Mouse (Mus musculus) lung, postnatal 25 days (tissue): ENCODE data around the gene Nes.

ENCODE experiments used
- DNase-seq: peaks from one replicate; pipeline ENCODE4 v3.0.0; 2022; ENCODE audit warnings: low spot score

Gene Nes

DNA sequence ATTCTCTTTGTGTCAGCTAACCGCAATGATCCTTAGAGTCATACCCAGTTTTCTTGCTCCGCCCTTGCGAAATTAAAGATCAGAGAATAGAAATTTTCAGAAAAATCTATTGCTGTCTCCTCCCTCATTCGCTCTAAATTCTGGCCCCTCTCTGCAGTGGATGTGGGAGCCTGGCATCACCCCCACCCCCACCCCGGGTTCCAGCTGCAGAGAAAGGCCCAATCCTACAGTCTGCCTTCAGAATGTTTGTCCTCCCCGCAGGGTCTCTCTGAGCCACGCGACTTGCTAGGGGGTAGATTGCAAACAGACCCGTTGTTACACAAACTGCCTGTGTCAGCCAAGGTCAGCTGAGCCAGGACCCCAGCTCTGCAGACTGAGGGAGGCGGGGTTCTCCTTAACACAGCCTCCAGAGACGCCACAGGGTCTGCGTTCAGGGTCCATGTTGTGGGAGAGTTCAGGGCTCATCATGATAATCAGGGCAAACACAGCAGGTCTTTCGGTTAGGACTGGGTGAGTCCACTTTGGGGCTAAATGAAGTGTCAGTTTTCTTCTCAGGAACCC lies 20.8 kb upstream of the Nes start:
- DNase-seq: no peak

DNA sequence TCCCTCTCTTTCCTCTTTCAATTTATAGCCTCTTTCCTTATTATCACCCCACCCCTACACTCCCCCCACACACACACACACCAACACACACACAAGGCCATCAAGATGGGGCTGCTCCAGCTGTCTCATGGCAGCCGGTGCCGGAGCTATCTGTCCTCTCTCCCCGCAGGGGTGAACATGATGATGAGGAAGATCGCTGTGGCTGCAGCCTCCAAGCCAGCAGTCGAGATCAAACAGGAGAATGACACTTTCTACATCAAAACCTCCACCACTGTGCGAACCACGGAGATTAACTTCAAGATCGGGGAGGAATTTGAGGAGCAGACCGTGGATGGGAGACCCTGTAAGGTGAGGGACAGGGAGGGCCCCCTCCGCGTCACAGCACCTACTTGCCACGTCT lies 18.9 kb upstream of the Nes start:
- no peak for DNase-seq

DNA sequence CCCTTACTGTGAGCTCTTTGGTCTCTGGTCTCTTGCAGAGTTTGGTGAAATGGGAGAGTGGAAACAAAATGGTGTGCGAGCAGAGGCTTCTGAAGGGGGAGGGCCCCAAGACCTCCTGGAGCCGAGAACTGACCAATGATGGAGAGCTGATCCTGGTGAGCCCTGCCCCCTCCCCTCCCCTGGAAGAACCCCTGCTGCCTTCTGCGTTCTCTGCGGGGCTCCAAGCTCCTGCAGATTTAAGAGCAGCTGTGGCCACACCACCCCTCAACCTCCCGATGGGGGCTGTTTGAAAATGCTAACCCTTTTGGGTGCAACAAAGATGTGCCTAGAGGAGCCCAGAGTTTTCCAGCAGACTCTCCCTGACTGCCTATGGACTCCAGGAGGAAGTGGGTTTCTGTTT lies 18.4 kb upstream of the Nes start:
- no peak for DNase-seq

DNA sequence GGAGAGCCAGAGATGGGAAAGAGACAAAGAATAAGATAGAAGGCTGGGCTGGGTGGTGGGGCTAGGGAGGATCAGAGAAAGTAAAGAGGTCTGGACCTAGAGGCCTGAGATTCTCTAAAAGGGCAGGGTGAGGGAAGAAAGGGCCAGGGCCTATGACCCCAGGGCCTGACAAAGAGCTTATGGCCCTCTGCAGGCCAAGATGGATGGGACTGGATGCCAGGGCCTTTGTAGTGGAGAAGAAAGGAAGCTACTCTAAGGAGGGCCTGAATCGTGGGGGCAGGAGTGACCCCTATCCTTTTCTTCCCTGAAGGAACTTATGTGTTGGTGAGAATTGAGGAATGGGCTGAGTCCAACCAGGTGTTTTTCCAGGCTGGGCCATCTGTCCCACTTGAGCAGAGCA lies 12.8 kb upstream of the Nes start:
- no peak for DNase-seq

DNA sequence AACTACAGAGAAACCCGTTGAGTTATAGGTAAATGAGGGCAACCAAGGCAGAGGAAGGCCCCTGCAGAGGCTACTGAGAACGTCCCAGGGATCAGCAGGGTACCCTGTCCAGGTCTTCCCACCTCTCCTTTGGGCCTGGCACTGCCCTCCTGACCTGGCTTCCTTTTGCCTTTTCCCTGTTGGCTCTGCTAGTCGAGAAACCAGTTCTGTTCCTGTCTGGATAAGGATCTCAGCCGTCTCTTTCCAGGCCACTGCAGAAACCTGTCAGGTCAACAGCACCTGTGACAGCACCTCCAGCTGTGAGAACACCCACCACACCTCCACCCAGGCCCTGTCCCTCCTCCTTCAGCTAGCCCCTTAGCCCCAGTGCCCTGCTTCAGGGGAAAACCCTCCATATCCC lies 12.4 kb upstream of the Nes start:
- DNase-seq: no peak

DNA sequence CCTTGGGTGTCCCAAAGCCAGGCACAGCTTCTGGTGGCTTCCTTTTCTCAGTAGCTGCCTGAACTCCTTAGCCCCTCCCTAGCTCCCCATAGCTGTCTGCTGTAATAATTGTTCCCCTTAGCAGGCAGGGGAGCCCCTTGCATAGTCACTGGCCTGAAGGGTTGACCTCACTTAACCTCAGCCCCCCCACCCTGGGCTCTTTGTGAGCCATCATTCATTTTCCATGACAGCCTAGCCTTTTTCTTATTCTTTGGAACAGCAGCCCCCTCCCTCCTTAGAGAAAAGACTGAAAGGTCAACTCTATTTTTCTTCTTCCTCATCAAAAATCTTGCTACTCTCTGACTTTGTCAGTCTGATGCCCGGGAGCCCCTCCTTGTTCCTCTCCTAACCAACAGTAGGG lies 11.9 kb upstream of the Nes start:
- DNase-seq: no peak

DNA sequence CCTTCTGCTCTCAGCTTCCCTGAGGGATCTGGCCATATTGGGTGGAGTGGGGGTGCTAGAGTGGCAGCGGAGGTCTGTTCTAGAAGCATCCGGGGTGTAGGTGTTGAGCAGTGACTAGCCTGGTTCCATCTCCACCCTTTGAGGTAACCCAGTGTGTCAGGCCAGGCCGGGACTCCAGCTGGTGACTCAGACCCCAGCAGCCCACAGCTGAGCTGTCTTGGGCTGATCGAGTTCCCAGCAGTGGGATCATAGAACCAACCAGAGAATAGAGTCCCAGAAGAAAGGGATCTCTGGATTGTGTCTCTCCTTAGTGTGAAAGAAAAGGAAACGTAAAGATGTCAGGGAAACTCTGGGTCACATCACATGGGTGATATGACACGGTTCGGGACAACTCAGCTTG lies 11.5 kb upstream of the Nes start:
- DNase-seq: no peak

DNA sequence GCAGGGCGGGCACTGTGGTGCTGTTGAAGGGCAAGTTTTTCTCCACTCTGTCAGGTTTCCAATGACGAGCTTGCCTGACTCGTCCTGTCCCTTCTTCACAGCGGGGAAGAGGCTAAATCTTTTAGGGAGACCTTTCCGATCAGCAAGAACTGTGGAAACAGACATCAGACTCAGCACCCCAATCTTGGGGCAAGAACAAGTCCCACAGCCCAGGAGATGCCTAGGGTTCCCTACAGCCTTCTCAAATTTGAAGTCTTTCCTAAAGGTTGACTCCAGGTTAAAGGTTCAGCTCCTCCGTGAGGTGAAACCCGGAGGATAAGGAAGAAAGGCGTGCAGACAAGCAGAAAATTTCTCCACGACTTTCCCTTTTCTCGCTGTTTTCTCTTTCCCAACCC lies 10.7 kb upstream of the Nes start:
- DNase-seq: no peak

DNA sequence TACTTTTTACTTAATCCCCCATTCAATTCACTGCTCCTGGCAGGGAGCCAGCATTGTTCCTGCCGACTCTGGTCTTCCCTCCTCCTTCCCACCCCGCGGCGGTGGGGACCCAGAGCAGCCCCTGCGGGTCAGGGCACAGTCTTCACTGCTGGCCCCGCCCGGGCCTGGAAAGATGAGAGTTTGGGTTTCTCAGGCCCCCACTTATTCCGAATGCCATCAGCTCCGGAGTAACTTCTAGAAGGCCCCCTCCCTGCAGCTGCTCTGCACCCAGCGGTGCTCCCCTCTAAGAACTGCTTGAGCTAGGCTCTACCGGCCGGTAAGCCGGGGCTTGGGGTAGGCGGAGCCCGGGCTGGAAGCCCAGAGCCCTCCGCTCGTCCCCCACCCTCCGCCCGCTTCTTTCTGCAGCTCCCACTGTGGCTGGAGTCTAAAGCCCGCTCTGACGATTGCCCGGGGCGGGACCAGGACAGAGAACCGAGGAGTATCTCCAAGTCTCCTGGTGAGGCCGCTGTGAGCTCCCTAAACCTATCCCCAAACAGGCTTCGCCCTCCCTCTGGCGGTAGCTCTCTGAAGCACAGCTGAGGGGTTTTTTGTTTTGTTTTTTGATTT lies 10.2 kb upstream of the Nes start:
- DNase-seq: peak; percentile 90

DNA sequence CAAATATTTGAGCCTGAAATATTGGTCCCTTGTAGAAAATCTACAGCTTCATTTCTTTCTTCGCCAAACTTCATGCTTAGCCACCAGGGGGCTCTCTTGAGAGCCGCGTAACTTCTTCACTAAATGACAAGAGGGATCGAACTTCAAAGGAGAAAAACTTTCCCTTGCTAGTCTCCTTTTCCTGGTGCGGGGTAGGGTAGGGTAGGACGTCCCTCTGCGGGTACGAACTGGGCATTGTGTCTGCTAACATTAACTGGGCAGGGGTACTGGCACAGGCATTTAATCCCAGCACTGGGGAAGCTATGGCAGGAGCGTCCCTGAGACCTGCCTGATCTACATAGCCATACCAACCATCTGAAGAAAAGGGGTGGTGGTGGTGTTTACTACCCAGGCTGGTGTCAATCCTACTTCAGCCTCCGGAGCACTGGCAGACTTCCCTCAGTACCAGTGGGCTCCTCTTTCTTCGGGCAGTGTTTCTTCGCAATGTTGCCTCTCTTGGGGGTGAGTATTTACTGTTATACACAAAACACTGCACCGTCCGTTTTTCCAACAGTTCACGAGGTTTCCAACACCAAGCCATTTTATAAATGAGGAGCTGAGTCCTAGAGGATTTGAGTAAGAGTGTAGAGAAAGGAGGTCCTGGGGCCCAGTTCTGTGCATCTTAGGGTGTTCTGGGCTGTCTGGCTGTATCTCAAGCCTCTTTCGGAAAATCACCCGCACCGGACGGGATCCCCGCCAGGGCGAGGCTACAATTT lies 517 bp upstream of the Nes start:
- DNase-seq: peak; percentile 67

DNA sequence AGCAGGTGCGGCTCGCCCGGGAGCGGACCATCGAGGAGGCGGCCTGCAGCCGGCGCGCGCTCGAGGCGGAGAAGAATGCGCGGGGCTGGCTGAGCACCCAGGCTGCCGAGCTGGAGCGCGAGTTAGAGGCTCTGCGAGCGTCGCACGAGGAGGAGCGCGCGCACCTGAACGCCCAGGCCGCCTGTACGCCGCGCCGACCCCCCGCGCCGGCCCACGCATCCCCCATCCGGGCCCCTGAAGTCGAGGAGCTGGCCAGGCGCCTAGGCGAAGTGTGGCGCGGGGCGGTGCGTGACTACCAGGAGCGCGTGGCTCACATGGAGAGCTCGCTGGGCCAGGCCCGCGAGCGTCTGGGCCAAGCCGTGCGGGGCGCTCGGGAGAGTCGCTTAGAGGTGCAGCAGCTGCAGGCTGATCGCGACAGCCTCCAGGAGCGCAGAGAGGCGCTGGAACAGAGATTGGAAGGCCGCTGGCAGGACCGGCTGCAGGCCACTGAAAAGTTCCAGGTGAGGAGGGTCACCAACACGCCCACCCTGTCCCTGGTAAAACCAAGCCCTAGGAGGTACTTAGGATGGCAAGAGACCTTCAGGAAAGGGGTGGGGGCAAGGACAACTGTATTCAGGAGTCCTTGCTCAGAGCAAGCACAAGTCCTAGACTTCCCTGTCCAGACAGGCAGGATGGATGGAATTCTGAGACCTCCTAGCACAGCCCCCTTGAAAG lies 768 bp downstream of the Nes start:
- DNase-seq: no peak

DNA sequence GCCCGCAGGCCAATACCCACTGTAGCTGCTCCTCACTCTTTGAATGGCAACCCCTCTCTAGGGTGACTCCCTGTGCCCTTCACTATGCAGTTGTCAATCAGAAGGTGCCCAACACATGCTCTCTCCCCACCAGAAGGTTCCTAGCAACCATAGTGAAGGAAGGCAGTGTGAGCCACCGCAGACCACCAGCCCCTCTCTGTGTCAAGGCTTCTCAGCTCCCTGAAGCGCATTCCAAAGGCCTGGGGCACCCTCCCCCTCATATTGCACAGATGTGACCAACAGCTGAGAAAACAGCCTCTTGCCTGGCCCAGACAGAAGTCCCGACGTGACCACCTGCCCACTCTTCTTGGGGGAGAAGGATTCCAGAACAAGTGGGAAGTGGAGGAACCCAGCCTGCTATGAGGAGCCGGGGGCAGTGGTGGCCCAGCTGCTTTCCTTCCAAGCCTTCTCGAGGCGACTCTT lies 1.4 kb downstream of the Nes start:
- DNase-seq: no peak

DNA sequence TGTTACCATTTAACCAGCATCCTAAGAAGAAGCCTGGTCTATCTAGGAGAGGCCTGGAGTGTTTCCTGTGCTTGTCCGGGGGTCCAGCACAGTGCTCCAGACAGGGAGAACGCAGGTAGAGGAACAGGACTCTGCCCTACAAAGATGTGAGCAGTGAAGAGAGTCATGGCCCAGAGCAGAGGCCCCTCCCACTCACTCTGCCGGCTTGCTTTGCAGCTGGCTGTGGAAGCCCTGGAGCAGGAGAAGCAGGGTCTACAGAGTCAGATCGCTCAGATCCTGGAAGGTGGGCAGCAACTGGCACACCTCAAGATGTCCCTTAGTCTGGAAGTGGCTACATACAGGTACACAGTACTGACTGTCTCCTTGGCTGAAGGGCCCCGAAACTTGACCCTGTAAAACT lies 1.9 kb downstream of the Nes start:
- no peak for DNase-seq

DNA sequence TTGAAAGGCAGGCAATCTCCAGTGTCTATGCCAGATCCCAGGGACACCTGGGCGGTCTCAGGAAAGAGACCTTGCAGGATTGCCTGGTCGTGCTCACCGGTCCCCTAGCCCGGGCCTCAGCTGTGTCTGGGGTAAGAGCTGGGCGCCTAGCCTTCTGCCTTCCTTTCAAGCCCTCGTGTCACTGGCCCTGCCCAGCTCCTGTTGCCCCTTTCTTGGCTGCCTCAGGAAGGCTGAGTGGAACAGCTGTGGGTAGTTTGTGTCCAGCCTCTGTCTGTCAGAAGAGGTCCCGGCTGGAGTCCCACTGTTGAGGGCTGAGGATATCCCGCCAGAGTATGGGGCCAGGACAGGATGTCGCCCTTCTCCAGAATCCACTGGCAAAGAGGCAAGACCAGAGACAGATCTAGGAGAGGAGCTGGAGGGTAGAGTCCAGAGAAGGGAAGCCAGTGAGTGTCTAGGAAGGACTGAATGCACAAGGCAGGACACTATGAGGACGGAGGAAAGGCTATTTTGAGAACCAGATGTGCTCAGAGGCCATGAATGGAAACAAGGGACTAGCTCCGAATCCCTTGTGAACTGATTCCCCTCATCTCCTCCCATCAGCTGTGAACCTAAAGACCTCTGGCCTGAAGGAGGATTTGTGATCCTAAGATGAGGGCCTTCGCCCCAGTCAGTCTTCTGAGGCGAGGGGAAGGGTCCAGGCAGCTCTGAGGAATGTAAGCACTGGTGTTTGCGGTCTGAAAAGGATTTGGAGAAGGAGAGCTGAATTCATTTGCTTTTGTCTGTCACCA lies 2.9 kb downstream of the Nes start:
- DNase-seq: no peak

DNA sequence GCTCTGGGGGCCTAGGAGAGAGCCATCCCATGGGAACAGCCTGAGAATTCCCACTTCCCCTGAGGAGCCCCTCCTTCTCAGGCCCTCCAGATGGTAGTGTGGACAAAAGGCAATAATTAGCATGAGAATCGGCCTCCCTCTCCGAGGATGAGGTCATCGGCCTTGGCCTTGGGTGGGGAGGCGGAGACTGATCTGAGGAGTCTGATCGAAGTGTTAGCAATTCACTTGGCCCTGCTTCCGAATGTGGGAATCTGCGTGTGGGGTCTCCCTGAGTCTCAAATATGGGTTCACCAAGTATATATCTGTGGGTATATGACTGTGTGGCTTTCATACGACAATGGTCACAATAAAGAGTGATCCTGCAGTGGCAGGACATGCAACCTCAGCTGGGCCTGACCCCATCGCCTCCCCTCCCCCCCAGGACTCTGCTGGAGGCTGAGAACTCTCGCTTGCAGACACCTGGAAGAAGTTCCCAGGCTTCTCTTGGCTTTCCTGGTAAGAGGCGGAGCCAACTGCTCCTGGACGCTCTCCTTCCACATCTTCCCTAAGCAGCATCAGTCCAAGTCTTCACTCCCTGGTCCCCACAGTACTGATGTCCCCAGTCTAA lies 3.6 kb downstream of the Nes start:
- DNase-seq: no peak

DNA sequence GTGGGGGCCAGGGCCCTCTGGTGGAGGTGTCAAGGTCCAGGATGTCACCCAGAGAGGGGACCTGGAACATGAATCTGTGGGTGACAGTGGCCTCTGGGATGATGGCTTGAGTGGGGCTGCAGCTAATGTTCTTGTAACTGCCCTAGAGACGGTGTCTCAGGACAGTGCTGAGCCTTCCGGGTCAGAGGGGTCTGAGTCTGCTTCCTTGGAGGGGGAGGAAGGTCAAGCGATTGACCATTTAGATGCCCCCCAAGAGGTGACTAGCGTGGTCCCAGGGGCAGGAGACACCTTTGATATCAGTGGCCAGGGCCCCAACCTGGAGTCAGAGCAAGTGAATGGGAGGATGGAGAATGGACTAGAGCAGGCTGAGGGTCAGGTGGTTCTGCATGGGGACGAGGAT lies 8.6 kb downstream of the Nes start:
- DNase-seq: no peak

DNA sequence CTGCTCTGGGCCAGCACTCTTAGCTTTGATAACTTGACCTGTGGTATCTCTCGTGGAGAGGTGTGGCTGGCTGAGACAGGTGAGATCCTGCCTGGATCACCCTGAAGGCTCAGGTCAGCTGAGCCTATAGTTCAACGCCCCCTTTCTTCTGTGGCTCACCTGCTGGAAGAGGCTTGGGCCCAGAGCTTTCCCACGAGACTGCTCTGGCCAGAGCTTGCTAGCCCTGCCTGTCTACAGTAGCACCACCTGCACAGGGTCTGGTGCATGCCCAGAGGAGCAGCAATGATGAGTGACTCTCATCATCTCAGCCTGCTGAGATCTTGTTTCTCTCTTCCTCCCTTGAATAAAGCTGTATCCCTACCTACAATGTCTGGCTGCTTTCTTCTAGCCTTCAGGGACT lies 9.2 kb downstream of the Nes start:
- DNase-seq: no peak

DNA sequence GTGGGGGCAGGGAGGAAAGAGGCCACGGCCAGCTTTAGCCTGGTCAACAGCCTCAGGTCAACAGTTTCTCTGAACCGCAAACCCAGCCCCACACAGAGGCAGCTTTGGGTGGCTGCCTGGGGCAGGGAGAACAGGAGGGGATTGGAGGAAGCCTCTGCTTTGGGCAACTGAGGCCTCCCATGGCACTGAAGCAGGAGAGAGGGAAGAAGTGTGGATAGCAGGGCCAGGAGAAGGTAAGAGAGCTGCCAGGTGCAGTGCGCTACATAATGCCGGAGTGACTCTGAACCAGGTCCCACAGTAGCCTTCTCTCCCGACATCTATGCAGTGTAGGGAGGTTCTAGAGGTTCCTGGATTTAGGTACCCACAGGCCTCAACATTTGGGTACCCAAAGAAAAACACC lies 9.8 kb downstream of the Nes start:
- no peak for DNase-seq

DNA sequence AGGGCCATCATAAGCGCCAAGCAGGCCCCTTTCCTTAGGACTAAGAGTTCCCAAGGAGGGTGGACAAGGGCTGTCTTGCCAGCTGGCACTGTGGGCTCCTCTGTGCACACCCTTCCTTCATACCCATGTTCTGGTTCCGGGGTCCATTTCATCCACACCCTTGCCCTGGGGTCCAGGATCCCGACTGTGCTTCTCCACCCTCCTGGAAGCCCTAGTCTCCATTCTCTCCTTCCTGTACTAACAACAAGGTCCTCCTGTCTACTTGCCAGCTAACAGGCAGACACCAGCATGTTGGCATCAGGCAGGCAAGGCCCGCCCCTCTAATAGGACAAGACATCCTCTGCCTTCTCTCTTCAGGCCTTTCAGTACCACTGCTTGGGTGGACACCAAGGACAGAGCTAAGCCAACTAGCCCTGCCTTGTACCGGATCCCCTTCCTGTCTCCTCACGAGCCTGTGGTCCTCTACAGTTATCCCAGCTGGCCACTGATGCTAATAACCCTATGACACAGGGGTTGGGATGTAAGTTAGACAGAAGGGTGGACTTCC lies 10.4 kb downstream of the Nes start:
- DNase-seq: peak; percentile 48

DNA sequence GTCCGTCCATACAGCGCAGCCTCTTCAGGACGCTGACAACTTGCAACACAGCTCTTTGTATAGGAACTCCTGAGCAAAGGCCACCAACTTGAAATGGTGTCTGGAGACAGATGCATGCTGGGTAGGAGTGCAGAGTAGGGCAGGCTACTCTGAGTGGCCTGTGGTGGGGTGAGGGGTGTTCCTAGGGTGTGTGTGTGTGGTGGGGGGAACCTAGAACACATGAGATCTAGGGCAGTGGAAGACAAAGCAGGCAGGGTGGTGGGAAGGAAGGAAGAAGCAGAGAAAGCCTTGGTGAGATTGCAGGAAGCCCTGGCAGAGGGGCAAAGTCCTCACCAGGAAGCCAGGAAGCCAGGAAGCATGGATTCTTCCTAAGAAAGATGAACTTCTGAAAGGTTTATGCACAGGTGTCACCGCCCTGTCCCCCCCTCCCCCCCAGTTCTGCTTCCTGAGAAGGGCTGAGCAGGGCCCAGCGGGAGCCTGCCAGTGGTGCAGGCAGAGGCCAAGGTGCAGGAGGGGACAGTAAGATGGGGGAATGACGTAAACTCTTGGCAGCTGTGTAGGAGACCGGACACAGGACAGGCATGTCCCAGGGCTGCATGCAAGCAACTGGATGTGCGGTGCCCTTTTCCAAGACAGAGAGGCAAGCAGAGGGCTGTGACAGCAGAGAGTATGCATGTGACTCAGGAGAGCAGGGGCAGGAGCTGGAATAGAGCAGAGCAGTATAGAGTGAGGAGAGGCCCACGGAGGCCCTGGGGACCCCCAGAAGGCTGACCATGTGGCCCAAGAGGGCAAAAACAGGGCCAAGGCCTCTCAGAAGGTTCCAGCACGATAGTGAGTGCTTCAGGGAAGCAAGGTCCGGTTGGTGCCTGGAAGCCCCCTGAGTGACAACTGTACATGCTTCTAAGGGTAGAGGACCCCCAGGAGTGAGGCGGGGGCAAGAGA lies 11.3 kb downstream of the Nes start:
- DNase-seq: peak; percentile 83
